Mouse (Mus musculus) cortical plate, adult 2 months (tissue): Measurements from ENCODE around the gene Use1.

Source experiments
- CTCF ChIP-seq: fragments of 200-500 bp; IDR thresholded peaks from 2 replicates; pipeline ENCODE4 v1.5.1; 2011; ENCODE audit warnings: mild to moderate bottlenecking, control low read depth, low read length; ENCODE audit not compliant: insufficient read depth; ENCODE audit errors: extremely low read depth
- POLR2A ChIP-seq: fragments of 200-500 bp; IDR thresholded peaks from 2 replicates; pipeline ENCODE4 v1.6.1; 2011; ENCODE audit warnings: mild to moderate bottlenecking, low read length, control low read depth; ENCODE audit not compliant: insufficient read depth; ENCODE audit errors: extremely low read depth

- TF ChIP-seq CTCF (no peak), POLR2A (no peak)
Observed at GRCm38 (mm10) chr8:71391696-71392095, 25.0 kb downstream of the Use1 start.
